Mouse (Mus musculus) heart, adult 2 months (tissue): Measurements from ENCODE around the gene Mrpl23. TPM values are rescaled to one million over a fixed set of nuclear protein-coding genes. Genes with fewer than 3 reads are reported as not detected.
A peak's percentile ranks its signal among the peaks of the same experiment; 100 is the strongest.

Experiments used
- DNase-seq, 2 experiments: peaks; one replicate each; pipeline ENCODE4 v3.0.0; 2021
- H3K27ac ChIP-seq: fragments of 200-600 bp; 2 replicates; pipeline ENCODE4 v1.8.1; 2022
- H3K27me3 ChIP-seq: fragments of 200-500 bp; 2 replicates; pipeline ENCODE4 v1.6.1; 2012; ENCODE audit warnings: mild to moderate bottlenecking, low read length, inconsistent platforms, mixed read lengths; ENCODE audit not compliant: control insufficient read depth, insufficient read depth
- H3K36me3 ChIP-seq: fragments of 200-500 bp; 2 replicates; pipeline ENCODE4 v1.6.1; 2012; ENCODE audit warnings: low read length, inconsistent platforms; ENCODE audit not compliant: control insufficient read depth, insufficient read depth
- H3K4me1 ChIP-seq: fragments of 200-500 bp; 2 replicates; pipeline ENCODE4 v1.6.1; 2011; ENCODE audit warnings: low read length; ENCODE audit not compliant: control insufficient read depth, insufficient read depth
- H3K4me3 ChIP-seq: fragments of 200-600 bp; 2 replicates; pipeline ENCODE4 v1.8.1; 2022
- H3K79me2 ChIP-seq: fragments of 200-500 bp; replicated peaks from 2 replicates; pipeline ENCODE4 v1.6.1; 2012; ENCODE audit warnings: mild to moderate bottlenecking, inconsistent platforms, low read length, moderate library complexity, mixed read lengths; ENCODE audit not compliant: control insufficient read depth, insufficient read depth
- H3K9ac ChIP-seq: fragments of 200-500 bp; 2 replicates; pipeline ENCODE4 v1.6.1; 2012; ENCODE audit warnings: low read depth, mild to moderate bottlenecking, control low read depth, inconsistent platforms, low read length, mixed read lengths
- CTCF ChIP-seq: fragments of 200-600 bp; IDR thresholded peaks from 2 replicates; pipeline ENCODE4 v1.8.1; 2022; ENCODE audit warnings: antibody characterized with exemption, mild to moderate bottlenecking, moderate library complexity
- EP300 ChIP-seq: fragments of 200-500 bp; IDR thresholded peaks from 2 replicates; pipeline ENCODE4 v1.6.1; 2011; ENCODE audit warnings: low read depth, low read length, control low read depth; ENCODE audit not compliant: insufficient read depth
- POLR2A ChIP-seq: fragments of 200-500 bp; IDR thresholded peaks from 2 replicates; pipeline ENCODE4 v1.6.1; 2011; ENCODE audit warnings: mild to moderate bottlenecking, low read depth, low read length, control low read depth; ENCODE audit not compliant: insufficient read depth
- WGBS: fragments of 180-500 bp; shearing (Covaris S2); methylation state at CpG from one replicate; pipeline ENCODE4 v1.1.7; 2018; 5-methylcytosine and 5-hydroxymethylcytosine counted together
- intact Hi-C: fragments of 180-260 bp; cut with DNase I; formaldehyde crosslinking; loops from one replicate; pipeline ENCODE4 v1.15.1; 2025
- polyA plus RNA-seq: library from polyadenylated mRNA; depleted of rRNA; stranded (reverse); fragments of >200 nt; gene quantifications from 2 replicates; pipeline ENCODE4 v1.2.3, GENCODE M21; 2012
- total RNA-seq, 2 experiments: library from RNA; stranded (reverse); gene quantifications; 2 replicates each; pipeline ENCODE4 v1.2.3; 2021

The Mrpl23 gene
- total and polyA plus RNA-seq, 3 experiments = 0.89 to 12.8 (median 2.1) TPM

GRCm38 (mm10) chr7:142499010-142499721, 33.3 kb upstream of the Mrpl23 start:
- Histone ChIP-seq H3K9ac (no peak overlapping the region), H3K36me3 (no peaks in the 10 kb centered on the region), H3K79me2 (no peaks in the 10 kb centered on the region), H3K4me3 (no peak overlapping the region), H3K4me1 (peaks cover 3% of the 10 kb centered on the region; the same call in 1 of the 2 replicates), H3K27ac (no peak overlapping the region), H3K27me3 (no peaks in the 10 kb centered on the region)
- no peak for TF ChIP-seq CTCF
- no peak for TF ChIP-seq POLR2A
- no peak for TF ChIP-seq EP300
- intact Hi-C loops = loop anchor here (2.0 to 5.0 kb wide), 2 partner anchors 164 to 182 kb away; no protein-coding TSS in a partner anchor
- peak in 1 of 2 experiments; percentile 16 for DNase-seq
- 51% methylated on average over 5 of the region's 5 CpGs for WGBS

- no peak overlapping the region for H3K9ac ChIP-seq
- no peaks in the 10 kb centered on the region for H3K27me3 ChIP-seq
- H3K27ac ChIP-seq = no peak overlapping the region
- H3K4me3 ChIP-seq = no peak overlapping the region
- intact Hi-C loops = no loop called here
- no peak for DNase-seq
- peaks cover 3% of the 10 kb centered on the region; the same call in 1 of the 2 replicates for H3K4me1 ChIP-seq
- 66% methylated on average over 1 of the region's 1 CpGs for WGBS
- no peaks in the 10 kb centered on the region for H3K79me2 ChIP-seq
- H3K36me3 ChIP-seq = no peaks in the 10 kb centered on the region
- TF ChIP-seq CTCF (no peak), EP300 (no peak), POLR2A (no peak)
Observed at GRCm38 (mm10) chr7:142500032-142500431, 32.5 kb upstream of the Mrpl23 start.

DNA sequence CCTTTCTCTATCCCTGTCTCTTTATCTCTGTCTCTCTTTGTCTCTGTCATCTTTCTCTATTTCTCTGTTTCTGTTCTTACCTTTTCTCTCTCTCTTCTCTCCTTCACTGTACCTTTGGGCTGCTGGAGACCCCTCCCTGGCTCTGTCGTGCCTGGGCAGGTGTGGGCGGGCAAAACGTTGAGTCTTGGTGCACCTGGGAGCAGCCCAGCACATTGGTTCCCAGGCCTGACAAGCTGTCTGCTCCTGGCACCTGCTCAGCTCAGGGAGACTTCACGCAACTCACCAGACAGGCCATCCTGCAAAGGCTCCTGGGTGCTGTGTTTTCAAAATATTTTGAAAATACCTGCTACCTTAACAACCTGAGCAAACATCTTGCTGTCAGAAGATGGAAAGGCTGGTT, 29.3 kb upstream of the Mrpl23 start:
- no peak overlapping the region for H3K27ac ChIP-seq
- H3K4me3 ChIP-seq = no peak overlapping the region
- no peak overlapping the region for H3K9ac ChIP-seq
- H3K36me3 ChIP-seq = no peaks in the 10 kb centered on the region
- H3K4me1 ChIP-seq = peaks cover 3% of the 10 kb centered on the region; the same call in 1 of the 2 replicates
- TF ChIP-seq EP300 (no peak), POLR2A (no peak), CTCF (no peak)
- DNase-seq = no peak
- WGBS = 90% methylated on average over 4 of the region's 4 CpGs
- intact Hi-C loops = no loop called here
- no peaks in the 10 kb centered on the region for H3K79me2 ChIP-seq
- no peaks in the 10 kb centered on the region for H3K27me3 ChIP-seq

- Histone ChIP-seq H3K27ac (no peak overlapping the region), H3K9ac (no peak overlapping the region), H3K4me3 (no peak overlapping the region), H3K79me2 (no peaks in the 10 kb centered on the region), H3K4me1 (peaks cover 1% of the 10 kb centered on the region; the same call in 1 of the 2 replicates), H3K36me3 (no peaks in the 10 kb centered on the region), H3K27me3 (no peaks in the 10 kb centered on the region)
- TF ChIP-seq CTCF (no peak), POLR2A (no peak), EP300 (no peak)
- WGBS = 70% methylated on average over 2 of the region's 2 CpGs
- intact Hi-C loops = no loop called here
- DNase-seq = no peak
Observed at GRCm38 (mm10) chr7:142505942-142506341, 26.5 kb upstream of the Mrpl23 start.

DNA sequence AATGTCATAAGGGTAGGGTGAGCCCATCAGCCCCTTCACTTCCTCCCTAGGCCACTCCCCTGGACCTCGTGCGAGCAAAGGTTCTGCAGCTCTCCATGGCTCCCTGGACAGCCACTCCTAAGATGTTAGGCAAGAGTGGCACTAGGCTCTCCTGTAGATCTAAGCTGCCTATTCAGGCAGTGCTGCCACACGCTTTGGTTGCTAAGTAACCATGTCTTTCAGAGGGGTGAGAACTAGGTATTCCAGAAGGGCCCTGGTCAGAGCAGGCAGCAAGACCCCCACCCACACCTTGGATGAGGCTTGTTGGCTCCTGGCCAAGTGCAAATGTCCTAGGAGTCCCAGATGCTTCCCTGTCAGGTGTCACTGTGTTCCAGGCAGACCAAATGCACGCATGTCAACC, 26.0 kb upstream of the Mrpl23 start:
- WGBS = 62% methylated on average over 4 of the region's 4 CpGs
- Histone ChIP-seq H3K36me3 (no peaks in the 10 kb centered on the region), H3K27me3 (no peaks in the 10 kb centered on the region), H3K79me2 (no peaks in the 10 kb centered on the region), H3K9ac (no peak overlapping the region), H3K4me1 (no peaks in the 10 kb centered on the region), H3K27ac (no peak overlapping the region), H3K4me3 (no peak overlapping the region)
- TF ChIP-seq POLR2A (no peak), CTCF (no peak), EP300 (no peak)
- intact Hi-C loops = no loop called here
- no peak for DNase-seq

DNA sequence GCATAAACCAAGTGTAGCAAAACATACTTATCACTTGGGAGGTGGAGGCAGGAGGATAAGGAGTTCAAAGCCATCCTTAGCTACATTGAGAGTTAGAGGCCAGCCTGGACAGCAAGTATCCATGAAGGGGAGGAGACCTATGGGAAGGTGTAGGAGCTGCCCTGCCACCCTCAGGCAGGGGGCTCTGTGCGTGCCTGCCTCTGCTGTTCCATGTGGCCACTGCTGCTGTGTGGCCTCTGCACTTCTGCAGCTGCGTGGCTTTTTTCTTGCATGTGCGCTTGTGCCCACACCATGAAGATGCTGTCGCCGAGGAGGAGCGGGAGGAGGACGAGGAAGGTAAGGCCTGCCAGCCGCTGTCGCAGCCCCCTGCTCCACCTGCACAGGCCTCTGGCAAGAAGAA, 25.0 kb upstream of the Mrpl23 start:
- WGBS = 96% methylated on average over 9 of the region's 9 CpGs
- Histone ChIP-seq H3K27me3 (no peaks in the 10 kb centered on the region), H3K36me3 (no peaks in the 10 kb centered on the region), H3K9ac (no peak overlapping the region), H3K79me2 (no peaks in the 10 kb centered on the region), H3K27ac (no peak overlapping the region), H3K4me3 (no peak overlapping the region), H3K4me1 (no peaks in the 10 kb centered on the region)
- intact Hi-C loops = no loop called here
- TF ChIP-seq EP300 (no peak), POLR2A (no peak), CTCF (no peak)
- DNase-seq = no peak
